Mouse (Mus musculus): ENCODE results near the gene Sync.

The Sync gene

GRCm38 (mm10) chr4:129287472-129287981, at the start of gene Sync:
Gene Sync (plus strand): TSS chr4:129287617.
- no peak for DNase-seq

GRCm38 (mm10) chr4:129237843-129238441, 49.5 kb upstream of the Sync start:
- peak in 1 of 2 experiments; percentile 41 for DNase-seq

DNA sequence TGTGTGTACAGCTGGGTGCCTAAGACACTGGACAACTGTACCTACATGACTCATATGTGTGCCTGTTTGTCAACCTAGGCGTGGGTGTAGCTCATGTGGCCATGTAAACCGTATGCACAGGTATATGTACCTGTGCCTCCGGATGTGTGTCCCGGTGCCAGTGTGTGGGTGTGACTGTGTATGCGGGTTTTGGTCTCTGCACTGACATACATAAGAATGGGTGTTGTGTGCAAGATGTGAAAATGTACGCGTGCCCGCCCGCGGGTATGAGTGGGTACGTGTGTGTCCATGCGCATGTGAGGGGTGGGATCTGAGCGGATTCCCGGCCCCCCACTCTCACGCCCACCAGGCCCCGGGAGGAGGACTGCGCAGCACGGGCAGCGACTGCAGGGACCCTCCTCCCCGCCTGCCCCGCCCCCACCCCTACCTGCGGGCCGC, 48.8 kb upstream of the Sync start:
- peak in 1 of 2 experiments; percentile 52 for DNase-seq

DNA sequence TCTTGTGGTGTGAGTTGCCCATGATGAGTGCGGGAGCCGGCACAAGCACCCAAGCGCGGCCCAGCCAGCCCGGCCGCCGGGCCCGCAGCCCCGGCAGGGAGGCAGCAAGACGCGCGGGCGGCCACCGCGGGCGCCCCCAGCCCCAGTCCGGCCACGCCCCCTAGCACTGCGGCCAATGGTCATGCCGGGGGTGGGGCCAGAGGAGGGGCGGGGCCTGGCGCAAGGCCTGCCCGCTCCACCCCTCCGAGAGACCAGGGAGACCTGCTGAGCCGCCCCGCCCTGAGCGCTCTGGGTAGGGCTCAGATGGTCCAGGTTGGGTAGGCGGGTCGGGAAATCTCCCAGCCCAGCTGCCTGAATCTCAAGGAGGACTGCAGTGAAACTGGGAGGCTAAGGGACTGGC, 48.3 kb upstream of the Sync start:
- peak; percentile 80 to 85 for DNase-seq

- no peak for DNase-seq
Measured at GRCm38 (mm10) chr4:129241898-129242297, 45.5 kb upstream of the Sync start.

DNA sequence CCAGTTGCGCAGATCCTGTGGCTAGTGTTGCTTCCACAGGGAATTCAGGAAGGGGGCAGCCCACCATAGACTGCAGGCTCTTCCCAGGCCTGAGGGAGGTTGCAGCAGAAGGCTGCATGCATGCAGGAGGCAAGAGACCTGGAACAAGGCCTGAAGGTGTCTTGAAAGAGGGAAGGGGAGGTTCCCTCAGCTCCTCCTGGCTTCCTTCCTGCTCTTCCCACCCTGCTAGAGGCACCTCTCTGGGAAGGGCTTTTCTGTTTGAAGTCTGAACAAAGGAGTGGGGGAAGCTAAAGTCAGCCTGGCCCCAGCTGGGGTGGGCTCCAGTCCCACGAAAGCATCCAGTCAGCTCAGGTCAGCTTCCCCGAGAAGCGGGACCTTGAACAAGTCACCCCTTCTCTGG, 45.1 kb upstream of the Sync start:
- no peak for DNase-seq

- no peak for DNase-seq
Measured at GRCm38 (mm10) chr4:129242761-129243160, 44.7 kb upstream of the Sync start.

GRCm38 (mm10) chr4:129244802-129245201, 42.6 kb upstream of the Sync start:
- no peak for DNase-seq

GRCm38 (mm10) chr4:129246360-129247301, 40.8 kb upstream of the Sync start:
- DNase-seq = no peak

GRCm38 (mm10) chr4:129247381-129248242, 39.8 kb upstream of the Sync start:
- peak in 1 of 2 experiments; percentile 42 for DNase-seq

DNA sequence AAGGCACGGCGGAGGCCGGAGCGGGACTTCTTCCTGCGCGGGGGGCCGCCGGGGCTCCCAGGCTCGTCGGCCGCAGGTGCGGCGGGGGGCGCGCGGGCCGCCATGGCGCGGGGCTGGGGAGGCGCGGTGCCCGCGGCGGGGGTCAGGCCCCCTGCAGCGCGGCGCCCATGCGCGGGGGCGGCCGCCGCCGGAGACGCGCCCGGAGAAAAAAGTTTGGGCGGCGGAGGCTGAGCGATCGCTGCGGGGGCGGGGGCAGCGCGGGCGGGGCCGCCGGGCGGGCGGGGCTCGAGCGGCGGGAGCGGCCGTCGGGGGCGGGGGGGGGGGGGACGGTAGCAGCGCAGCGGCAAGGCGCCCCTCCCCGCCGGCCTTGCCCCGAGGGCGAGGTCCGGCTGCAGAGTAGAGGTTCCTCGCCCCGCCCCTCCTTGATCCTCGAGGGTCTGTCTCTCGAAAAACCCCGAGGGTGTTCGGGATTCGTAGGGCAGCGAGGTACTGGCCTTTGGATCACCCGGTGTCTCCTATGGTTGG, 39.1 kb upstream of the Sync start:
- DNase-seq = no peak

DNA sequence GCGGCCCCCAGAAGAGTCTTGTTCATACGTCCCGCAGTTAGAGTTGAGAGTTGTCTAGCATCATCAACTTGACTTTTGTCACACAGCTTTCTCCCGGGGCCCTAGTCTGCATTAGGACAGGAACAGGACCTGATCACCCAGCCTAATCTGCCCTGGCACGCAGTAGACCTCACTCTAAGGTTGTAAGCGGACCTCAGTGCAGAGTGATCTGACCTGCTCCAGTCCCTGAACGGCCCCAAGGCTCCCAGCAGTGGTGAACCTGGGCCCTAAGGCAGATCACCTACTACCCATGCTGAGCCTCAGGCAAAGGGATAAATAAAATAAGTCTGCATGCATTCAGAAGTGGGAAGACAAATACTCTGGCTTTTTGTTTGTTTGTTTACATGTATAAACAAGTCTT, 38.1 kb upstream of the Sync start:
- DNase-seq = no peak

DNA sequence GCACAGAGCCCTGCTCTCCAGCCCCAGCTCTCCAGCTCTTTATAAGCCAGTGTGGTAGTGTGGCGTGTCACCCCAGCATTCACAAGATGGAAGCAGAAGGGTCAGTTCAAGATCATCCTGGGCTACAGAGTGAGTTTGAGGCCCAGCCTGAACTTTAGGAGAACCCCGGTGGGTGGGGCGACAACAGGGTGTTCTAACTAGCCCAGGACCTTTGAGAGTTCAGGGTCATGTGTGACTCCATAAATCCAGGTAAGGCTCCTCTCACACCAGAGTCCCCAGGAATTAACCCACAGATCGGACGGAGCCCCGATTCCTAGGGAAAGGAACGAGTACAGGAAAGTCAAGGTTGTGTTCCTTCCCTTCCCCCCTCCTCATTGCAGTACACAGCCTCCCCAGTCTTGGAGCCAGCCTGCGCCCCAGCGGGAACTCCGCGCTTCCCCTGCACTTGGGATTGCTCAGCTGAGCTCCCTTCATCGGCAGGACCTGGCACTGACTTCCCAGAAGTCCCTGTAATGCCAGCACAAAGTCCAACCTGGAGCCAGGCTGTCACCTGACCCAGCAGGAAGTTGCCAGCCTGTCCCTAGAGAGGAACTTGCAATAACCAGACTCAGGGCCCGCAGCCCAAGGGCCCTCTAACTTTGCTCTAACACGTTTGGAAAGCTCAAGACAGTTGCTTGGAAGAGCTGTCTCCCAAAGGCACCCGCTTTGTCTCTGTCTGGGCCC, 36.5 kb upstream of the Sync start:
- DNase-seq = peak; percentile 60 to 65

DNA sequence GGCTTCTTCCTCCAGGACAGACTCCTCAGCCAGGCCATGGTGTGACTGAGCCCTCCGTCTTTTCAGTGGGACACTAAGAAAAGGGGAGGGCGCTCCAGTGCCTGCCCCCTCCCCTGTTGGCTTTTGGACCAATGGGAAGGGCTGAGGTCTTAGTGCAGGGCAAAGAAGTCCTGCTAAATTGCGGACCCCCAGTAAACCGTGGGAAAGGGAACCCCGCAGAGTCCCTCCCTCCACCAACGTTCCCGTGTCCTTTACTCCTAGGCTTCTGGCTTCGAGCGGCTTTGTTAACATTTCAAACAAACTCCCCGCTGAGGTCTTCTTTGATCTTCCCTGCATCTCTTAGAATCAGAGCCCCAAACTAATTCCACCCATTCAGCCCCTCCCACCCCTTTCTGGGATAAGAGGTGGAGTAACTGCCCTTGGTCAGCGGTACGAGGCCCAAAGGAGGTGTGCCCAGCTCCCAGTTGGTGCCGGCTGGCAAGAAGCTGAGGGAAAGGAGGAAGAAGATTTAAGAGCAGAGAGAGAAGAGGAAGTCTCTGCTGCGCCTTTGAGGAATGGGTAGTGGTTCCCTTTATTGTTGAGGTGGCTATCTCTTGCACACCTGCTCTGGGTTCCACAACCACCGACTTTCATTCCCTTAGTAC, 35.8 kb upstream of the Sync start:
- DNase-seq = no peak

DNA sequence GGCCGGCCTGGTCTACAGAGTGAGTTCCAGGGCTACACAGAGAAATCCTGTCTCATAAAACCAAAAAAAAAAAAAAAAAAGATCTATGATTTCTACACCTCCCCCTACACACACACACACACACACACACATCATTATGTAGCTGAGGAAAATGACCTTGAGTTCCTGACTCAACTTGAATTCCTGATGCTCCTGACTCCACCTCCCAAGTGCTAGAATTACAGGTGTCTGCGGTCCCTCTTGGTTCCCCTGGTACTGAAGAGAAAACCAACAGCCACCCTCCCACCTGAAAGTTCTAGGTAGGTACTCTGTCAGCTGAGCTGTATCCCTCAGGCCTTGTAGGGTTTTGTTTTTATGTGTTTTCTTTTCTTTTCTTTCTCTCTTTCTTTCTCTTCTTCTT, 34.9 kb upstream of the Sync start:
- DNase-seq = no peak

DNA sequence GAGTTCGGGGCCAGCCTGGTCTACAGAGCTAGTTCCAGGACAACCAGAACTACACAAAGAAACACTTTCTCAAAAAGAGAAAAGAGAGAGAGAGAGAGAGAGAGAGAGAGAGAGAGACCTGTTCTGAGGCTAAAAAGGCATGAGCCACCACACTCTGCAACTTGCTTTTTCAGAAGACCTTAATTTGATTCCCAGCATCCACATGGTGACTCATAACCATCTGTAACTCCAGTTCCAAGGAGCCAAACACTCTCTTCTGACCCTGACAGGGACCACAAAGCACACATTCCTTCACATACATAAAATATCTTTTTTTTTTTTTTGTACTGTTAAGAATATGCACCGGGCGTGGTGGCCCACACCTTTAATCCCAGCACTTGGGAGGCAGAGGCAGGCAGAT, 32.8 kb upstream of the Sync start:
- DNase-seq = no peak

DNA sequence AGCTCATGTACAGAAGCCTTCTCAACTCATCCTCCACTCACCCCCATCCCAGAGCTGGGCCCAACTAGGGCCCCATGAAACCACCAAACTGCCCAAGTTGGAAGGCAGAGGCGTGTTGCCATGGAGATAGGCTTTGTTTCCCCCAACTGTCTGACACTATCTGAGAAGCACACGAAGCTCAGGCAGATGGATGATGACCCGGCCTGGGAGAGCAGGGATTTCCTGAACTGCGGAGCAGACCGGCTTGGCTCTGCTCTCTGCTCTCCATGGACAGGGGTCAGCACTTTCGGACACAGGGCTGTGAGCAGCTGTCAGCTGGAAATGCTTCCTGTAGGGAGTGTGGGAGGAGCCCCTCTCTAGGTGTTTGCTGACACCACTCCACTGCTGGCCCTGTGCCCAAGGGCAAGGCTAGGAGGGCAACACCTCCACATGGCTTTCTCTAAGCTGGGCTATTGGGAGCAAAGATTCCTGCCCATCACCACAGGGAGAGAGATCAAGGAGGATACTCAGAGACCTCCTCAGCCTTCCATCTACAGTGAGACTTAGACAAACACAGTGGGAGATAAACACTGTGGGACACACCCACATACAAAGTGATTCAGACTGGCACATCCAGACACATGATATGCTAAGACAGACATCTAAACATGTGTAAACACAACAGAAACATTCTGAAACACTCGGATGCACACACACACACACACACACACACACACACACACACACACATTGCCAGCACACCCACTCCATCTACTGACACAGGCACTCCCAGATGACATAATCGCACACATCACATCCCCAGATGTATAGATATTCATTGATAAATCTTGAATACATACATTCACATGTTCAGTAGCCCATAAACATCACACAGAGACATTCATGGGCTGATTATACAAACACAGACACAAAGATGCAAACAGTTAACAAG, 30.7 kb upstream of the Sync start:
- no peak for DNase-seq

GRCm38 (mm10) chr4:129259101-129259500, 28.3 kb upstream of the Sync start:
- no peak for DNase-seq

DNA sequence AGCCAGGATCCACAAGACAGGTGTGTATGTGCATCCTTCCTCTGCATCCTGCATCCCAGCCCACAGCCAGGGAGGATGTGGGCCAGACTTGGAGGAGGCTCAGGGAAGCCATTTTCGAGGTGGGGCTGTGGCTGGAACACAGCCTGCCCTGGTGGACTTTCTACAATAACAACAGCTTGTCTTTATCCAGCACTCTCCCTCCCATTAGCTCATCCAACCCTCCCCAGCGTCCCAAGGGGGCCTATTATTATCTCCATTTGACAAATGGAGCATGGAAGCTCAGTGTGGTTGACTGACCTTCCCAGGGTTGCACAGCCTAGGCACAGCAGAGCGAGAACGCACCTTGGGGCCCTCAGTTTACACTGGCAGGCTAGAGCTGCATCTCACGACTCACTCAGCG, 26.7 kb upstream of the Sync start:
- DNase-seq = no peak

DNA sequence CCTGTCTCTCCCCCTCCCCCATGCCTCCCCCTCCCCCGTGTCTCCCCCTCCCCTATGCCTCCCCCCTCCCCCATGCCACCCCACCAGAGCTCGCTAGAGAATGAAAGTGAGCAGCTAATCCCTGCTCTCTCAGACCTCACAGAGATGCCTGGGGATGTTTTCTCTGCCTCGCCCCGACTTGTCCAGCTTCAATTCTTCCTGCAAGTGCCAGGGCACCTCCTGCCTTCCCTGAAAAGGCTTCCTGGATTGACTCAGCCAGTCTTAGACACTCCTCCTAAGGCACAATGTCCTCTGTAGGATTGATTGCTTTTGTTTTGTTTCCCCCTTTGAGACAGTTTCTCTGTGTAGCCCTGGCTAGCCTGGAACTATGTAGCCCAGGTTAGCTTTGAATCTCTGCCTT, 26.2 kb upstream of the Sync start, which contains the start of gene C77080:
Gene C77080, minus strand, starts transcription at position 209 of the 400 bp plus-strand sequence.
- no peak for DNase-seq
